Mouse (Mus musculus): ENCODE data around the gene Prr14.

DNA sequence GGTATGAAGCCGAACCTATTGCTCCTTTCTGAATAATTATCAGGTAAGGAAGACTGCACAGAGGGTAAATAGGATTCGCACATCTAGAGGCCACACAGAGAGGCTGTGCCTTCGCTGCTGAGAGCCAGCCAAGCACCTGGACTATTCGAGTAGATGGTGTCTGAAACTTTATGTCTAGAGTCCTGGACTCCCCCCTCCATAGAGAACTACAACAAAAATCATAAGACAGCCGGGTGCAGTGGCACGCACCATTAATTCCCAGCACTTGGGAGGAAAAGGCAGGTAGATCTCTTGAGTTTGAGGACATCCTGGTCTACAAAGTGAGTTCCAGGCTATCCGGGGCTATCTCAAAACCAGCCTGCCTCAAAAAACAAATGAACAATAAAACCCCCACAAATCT lies 9.4 kb upstream of the Prr14 start:
- no peak for TF ChIP-seq POLR2A (IDR thresholded peaks at IDR 0.05; ENCODE audit: borderline replicate concordance, insufficient read depth, low read length)
- no peak for TF ChIP-seq CTCF (IDR thresholded peaks at IDR 0.05; ENCODE audit: borderline replicate concordance, insufficient read depth, low read depth, low read length)

All from cerebellum, adult 2 months (tissue).